Mouse (Mus musculus) ovary, adult 18-20 months (tissue): ENCODE data around the gene Vat1.
"Not testable (repeated sequence)": the region's sequence is repeated elsewhere in the genome, so short reads cannot be mapped to it uniquely, and the experiment has no call there.

Experiments used
- DNase-seq: peaks from one replicate; pipeline ENCODE4 v3.0.0; 2022; ENCODE audit warnings: low spot score, mixed read lengths

The Vat1 gene

DNA sequence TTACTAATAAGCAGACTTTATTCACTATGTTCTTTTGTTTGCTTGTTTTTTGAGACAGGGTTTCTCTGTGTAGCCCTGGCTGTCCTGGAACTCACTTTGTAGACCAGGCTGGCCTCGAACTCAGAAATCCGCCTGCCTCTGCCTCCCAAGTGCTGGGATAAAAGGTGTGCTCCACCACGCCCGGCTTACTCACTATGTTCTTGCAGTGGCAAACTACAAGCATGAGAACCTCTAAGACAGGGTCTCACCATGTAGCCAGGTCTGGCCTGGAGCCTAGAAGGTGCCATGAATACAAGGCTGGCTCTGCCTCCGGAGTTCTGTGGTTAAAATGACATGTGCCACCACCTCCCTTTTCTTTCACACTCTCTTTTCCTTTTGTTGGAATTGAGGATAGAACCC lies 521 bp upstream of the Vat1 start:
- DNase-seq = not testable (repeated sequence)

- DNase-seq = peak; percentile 61
These were observed 745 bp downstream of the Vat1 start for GRCm38 (mm10) chr11:101465101-101465868.

DNA sequence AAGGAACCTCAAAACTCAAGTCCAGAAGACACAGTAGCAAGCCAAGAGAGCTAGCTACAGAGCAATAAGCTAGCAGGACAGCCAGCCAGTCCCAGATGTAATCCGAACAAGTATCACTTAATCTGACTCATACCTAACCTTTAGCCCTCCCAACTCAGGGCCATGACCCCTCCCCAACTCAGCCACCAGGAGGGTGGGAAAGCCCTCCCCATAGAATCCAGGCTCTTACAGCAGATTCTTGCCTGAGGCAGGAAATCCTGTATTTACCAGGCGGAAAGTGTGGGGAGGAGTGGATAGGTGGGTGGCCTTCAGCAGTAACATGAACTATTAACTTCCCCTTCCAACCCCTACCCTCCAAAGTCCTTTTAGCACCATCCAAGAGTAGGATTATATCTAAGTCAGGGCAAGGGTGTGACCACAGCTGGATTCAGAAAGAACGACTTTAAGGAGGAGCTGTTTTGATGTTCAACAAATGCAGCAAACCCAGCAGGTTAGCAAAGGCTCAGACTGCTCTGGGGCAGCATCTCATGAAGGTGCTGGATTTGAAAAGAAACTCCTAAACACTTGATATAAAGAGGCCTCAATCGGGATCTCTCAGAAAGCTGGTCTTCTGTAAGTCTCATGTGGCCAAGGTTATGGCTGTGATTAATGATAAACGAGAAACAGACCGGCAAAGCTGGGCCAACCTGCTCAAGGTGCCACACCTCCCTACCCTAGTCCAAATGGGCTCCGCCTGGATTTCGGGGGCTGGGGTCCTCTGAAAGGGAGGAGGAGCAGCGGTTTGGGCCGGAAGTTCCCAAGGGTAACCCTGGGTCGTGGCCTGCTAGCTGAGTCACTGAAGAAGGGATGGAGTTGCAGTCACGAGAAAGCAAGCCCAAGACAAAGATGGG lies 1.6 kb downstream of the Vat1 start, which contains the start of gene Rnd2:
TSS of gene Rnd2 (plus strand) at position 789 of the 890 bp plus-strand sequence.
- no peak for DNase-seq

DNA sequence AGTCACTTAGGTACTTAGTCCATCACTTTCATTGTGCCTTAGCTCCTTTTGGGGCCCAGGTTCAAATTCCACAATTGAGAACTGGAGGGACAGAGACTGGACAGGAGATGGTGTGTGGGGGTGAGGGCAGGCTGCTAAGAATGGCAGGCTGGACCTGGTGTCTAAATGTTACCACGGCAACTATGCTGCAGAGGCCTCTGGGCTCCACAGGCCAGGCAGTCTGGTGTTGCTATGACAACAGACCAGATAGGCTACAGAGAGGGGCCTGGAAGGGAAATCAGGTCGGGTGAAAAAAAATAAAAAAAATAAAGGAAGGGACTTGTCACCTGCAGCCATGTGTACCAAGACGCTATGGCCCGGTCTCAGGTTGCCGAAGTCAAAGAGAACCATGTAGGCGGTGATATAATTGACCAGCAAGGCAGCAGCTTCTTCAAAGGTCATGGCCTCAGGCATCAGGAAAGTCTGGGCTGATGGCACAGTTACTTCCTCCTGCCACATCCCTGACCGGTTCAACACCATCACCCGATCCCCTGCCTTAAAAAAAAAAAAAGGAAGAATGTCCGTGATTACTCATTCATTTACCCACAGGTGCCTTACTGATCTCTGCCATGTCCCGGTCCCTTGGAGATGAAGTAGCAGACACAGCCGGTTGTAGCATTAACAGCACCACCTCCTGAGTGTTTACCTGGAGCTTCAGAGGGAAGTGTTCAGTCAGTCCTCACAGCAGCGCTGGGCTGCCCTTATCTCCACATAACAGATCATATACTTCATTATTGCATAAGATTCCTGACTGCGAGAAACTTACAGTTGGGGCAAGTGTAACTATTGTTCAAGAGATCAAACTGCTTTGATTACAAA lies 3.2 kb downstream of the Vat1 start:
- no peak for DNase-seq

GRCm38 (mm10) chr11:101462141-101462540 lies 3.9 kb downstream of the Vat1 start:
- no peak for DNase-seq

DNA sequence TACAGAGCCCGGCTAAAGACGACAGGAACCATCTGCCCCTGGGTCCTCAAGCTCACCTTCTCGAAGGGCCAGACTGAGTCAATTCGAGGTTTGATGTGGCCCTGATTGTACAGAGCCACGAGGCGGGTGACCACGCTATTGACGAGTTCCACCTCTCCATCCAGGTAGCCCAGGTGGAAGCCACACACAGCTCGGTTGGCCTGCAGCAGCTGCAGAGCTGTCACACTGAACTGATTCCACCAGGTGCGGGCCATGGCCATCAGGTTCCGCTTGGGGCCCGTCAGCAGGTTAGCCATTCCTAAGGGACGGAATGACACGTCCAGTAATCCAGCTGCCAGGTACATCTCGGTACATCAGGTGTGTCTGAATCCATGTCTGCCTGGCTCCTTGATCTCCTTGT lies 5.7 kb downstream of the Vat1 start:
- DNase-seq = no peak

GRCm38 (mm10) chr11:101459716-101460115 lies 6.3 kb downstream of the Vat1 start:
- DNase-seq = no peak

- DNase-seq = no peak
These were observed 7.8 kb downstream of the Vat1 start for GRCm38 (mm10) chr11:101458217-101458616.

GRCm38 (mm10) chr11:101457631-101458030 lies 8.4 kb downstream of the Vat1 start:
- DNase-seq = no peak

- no peak for DNase-seq
These were observed 10.4 kb downstream of the Vat1 start for GRCm38 (mm10) chr11:101455627-101456026.

GRCm38 (mm10) chr11:101454702-101455101 lies 11.3 kb downstream of the Vat1 start:
- no peak for DNase-seq

DNA sequence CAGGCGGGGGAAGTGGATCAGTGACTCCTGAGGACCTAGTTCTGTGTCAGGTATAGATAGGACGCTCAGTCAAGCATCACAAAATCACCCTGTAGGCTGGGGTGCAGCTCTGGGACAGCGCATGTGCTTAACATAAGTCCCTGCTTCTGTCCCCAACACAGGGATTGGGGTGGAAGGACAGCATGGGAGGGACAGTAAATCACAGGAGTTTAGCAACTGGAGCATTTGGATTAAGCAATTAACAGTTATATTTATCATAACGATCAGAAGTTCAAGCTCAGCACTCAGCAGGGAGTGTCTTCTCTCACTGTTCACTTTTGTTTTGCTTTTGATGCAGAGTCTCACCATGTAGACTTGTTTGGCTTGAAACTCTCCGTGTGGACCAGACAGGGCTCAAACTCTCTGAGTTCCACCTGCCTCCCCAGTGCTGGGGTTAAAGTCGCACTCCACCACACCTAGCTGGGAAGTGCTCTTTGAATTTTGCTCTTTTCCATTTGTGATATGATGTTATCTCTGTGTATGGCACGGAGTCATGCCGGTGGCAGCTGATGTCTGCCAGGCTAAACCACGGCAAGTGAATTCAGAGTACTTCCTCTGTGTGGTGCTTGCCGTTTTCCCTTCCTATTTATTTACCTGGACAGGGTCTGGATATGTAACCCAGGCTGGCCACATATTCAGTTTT lies 13.8 kb downstream of the Vat1 start:
- no peak for DNase-seq

DNA sequence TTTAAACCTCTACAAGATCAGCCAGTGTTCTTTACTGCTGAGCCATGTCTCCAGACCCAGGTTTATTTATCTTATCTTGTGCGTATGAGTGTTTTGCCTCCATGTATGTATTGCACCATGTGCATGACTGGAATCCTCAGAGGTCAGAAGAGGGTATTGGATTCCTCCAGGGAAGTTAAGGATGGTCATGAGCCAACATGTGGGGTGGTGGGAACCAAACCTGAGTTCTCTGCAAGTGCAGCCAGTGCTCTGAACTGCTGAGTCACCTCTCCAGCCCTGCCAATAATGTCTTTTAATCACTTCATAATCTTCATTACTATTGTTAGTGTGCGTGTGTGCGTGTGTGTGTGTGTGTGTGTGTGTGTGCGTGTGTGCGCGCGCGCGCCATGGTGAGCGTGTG lies 14.5 kb downstream of the Vat1 start:
- DNase-seq = no peak

DNA sequence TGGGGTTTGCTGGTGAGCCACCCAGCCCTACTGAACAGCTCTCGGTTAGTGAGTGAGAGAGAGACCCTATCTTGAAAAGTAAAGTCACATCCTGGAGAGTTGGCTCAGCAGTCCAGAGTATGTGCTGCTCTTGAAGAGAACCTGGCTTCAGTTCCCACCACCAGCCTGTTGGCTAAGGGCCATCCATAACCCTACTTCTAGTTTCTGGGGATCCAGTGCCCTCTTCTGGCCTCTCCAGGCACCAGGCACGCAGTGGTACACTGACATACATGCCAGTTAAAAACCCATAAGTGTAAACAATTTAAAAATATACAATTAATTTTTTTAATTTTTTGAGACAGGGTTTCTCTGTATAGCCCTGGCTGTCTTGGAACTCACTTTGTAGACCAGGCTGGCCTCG lies 15.6 kb downstream of the Vat1 start:
- no peak for DNase-seq

DNA sequence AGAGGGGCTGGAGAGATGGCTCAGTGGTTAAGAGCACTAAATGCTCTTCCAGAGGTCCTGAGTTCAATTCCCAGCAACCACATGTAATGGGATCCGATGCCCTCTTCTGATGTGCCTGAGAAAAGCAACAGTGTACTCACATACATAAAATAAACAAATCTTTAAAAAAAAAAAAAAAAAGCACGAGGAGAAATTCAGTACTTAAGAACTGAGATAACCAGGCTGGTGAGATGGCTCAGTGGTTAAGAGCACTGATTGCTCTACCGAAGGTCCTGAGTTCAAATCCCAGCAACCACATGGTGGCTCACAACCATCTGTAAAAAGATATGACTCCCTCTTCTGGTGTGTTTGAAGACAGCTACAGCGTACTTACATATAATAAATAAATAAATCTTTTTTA lies 16.4 kb downstream of the Vat1 start:
- DNase-seq = not testable (repeated sequence)

GRCm38 (mm10) chr11:101448899-101449298 lies 17.1 kb downstream of the Vat1 start:
- no peak for DNase-seq

DNA sequence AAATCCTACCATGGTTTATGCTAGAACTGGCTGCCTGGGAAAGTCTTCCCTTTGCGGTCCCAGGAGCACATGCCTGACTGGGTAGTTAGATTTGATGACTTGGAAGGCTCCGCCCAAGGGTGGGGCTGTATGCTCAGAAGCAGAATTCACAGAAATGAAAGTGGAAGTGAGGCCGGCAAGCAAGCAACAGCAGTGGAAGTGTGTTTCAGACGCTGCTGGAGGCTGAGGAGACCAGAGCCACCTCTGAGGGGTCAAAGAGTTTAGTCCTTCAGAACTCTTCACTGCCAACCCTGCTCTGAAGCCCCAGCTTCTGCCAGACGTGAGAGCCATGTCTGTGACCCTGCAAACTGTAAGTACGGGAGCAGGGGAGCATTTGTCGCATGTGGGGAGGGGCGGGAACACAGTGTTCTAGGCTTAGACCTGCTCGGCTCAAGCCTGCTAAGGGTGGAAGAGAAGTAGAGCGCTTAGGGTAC lies 17.7 kb downstream of the Vat1 start, which contains the start of gene Ifi35:
TSS of gene Ifi35 (plus strand) at position 134 of the 473 bp plus-strand sequence.
- peak; percentile 71 for DNase-seq

DNA sequence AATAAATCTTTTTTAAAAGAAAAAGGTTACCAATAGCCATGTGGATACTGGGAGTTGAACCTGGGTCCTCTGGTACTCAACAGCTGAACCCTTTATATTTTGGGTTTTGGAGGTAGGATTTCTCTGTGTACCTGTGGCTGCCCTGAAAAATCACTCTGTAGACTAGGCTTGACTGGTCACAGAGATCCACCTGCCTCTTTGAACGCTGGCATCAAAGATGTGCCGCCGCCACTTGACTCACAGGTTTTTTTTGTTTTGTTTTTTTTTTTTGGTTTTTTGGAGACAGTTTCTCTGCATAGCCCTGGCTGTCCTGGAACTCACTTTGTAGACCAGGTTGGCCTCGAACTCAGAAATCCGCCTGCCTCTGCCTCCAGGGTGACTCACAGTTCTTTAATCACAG lies 18.2 kb downstream of the Vat1 start:
- no peak for DNase-seq

DNA sequence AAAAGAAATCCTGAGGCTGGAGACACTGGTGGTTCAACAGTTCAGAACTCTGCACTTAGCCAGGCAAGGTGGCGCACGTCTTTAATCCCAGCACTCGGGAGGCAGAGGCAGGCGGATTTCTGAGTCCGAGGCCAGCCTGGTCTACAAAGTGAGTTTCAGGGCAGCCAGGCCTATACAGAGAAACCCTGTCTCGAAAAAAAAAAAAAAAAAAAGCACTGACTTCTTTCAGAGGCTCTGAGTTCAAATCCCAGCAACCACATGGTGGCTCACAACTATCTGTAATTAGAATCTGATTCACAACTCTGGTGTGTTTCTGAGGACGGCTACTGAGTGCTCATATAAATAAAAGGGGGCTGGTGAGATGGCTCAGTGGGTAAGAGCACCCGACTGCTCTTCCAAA lies 19.2 kb downstream of the Vat1 start:
- DNase-seq = not testable (repeated sequence)

DNA sequence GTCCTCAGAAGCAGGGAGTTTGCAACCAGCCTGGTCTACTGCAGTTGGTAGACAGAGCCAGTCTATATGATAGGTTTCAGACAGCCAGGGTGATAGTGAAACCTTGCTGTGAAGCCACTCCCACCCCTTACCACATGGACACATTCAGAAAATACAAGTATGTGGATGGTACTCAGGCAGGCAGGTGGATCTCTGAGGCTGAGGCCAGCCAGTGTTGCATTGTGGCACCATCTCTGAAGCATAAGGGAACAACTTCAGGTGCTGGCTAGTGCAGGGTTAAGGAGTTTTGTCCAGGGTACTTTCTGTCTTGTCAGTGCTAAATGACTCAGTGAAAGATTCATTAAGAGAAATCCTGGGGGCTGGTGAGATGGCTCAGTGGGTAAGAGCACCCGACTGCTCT lies 19.7 kb downstream of the Vat1 start:
- no peak for DNase-seq

- DNase-seq = no peak
These were observed 23.3 kb downstream of the Vat1 start for GRCm38 (mm10) chr11:101442760-101443159.
